Mouse (Mus musculus) CH12.LX (cell line): ENCODE results near the gene Macrod2. TPM values are rescaled to one million over a fixed set of nuclear protein-coding genes. Genes with fewer than 3 reads are reported as not detected.

Experiments
- DNase-seq: peaks from one replicate; pipeline ENCODE4 v3.0.0-alpha.2; 2013; ENCODE audit errors: extremely low read depth
- H3K27ac ChIP-seq: 2 replicates; pipeline ENCODE4 v1.5.1; 2012; ENCODE audit warnings: low read depth, mild to moderate bottlenecking, control low read depth, moderate library complexity; ENCODE audit not compliant: insufficient read depth
- H3K27me3 ChIP-seq: replicated peaks from 2 replicates; pipeline ENCODE3; 2012; ENCODE audit warnings: inconsistent platforms
- H3K36me3 ChIP-seq, 2 experiments: replicated peaks in 1 of 2; 2 replicates each; pipeline versions ENCODE3 to v1.6.1; 2012; ENCODE audit warnings: inconsistent platforms in 1 of 2, low read length in 1 of 2, mild to moderate bottlenecking in 1 of 2, mixed read lengths in 1 of 2, moderate library complexity in 1 of 2; ENCODE audit not compliant: control insufficient read depth in 1 of 2, insufficient read depth in 1 of 2
- H3K4me1 ChIP-seq, 2 experiments: 2 replicates each; pipeline ENCODE4 v1.6.1; 2012; ENCODE audit warnings: inconsistent platforms in 1 of 2, moderate library complexity in 1 of 2; ENCODE audit not compliant: insufficient read depth in 2 of 2, control insufficient read depth in 1 of 2
- H3K4me2 ChIP-seq: 2 replicates; pipeline ENCODE4 v1.6.1; 2012; ENCODE audit warnings: low read depth, mild to moderate bottlenecking, control low read depth; ENCODE audit not compliant: poor library complexity, insufficient read depth, severe bottlenecking
- H3K4me3 ChIP-seq, 3 experiments: fragments of 150-350 bp in 1 of 3; sonication (generic) in 1 of 3; replicated peaks in 1 of 3; 2 replicates each; pipeline versions ENCODE3 to v1.5.1; 2011 to 2012; ENCODE audit warnings: low read depth in 2 of 3, low read length in 2 of 3, mild to moderate bottlenecking in 2 of 3, moderate library complexity in 2 of 3, control low read depth in 1 of 3, improper control_type of control experiment in 1 of 3, inconsistent platforms in 1 of 3, mixed read lengths in 1 of 3; ENCODE audit not compliant: poor library complexity in 1 of 3
- H3K79me2 ChIP-seq: replicated peaks from 2 replicates; pipeline ENCODE4 v1.6.1; 2012; ENCODE audit warnings: mild to moderate bottlenecking, moderate library complexity; ENCODE audit not compliant: control insufficient read depth, poor library complexity, insufficient read depth, severe bottlenecking; ENCODE audit errors: extremely low read depth
- H3K9ac ChIP-seq: 2 replicates; pipeline ENCODE4 v1.6.1; 2012; ENCODE audit warnings: low read depth, mild to moderate bottlenecking, control low read depth, moderate library complexity; ENCODE audit not compliant: insufficient read depth
- H3K9me3 ChIP-seq: replicated peaks from 2 replicates; pipeline ENCODE3; 2012; ENCODE audit warnings: low read length, inconsistent platforms, mixed read lengths
- BHLHE40 ChIP-seq: IDR thresholded peaks from 2 replicates; pipeline ENCODE4 v1.6.1; 2011; ENCODE audit warnings: mild to moderate bottlenecking, low read depth, low read length, improper control_type of control experiment
- CHD1 ChIP-seq: IDR thresholded peaks from 2 replicates; pipeline ENCODE4 v1.6.1; 2012; ENCODE audit warnings: low read depth, low read length, improper control_type of control experiment, inconsistent platforms
- CHD2 ChIP-seq: IDR thresholded peaks from 2 replicates; pipeline ENCODE4 v1.6.1; 2011; ENCODE audit warnings: low read length, improper control_type of control experiment
- CTCF ChIP-seq, 2 experiments: IDR thresholded peaks in 1 of 2; conservative IDR thresholded peaks in 1 of 2; 2 replicates each; pipeline ENCODE4 v1.5.1; 2011 to 2012; ENCODE audit warnings: low read depth in 2 of 2, low read length in 2 of 2, improper control_type of control experiment in 1 of 2, inconsistent platforms in 1 of 2, mild to moderate bottlenecking in 1 of 2, moderate library complexity in 1 of 2
- ETS1 ChIP-seq: conservative IDR thresholded peaks from 2 replicates; pipeline ENCODE4 v1.6.1; 2012; ENCODE audit warnings: low read depth, mild to moderate bottlenecking, inconsistent platforms, low read length, improper control_type of control experiment, moderate library complexity
- GABPA ChIP-seq: IDR thresholded peaks from 2 replicates; pipeline ENCODE4 v1.6.1; 2012; ENCODE audit warnings: low read depth, low read length, improper control_type of control experiment, inconsistent platforms; ENCODE audit not compliant: insufficient replicate concordance
- IRF4 ChIP-seq: IDR thresholded peaks from 2 replicates; pipeline ENCODE4 v1.6.1; 2014; ENCODE audit warnings: low read depth, mild to moderate bottlenecking, inconsistent platforms, low read length, improper control_type of control experiment
- JUND ChIP-seq: conservative IDR thresholded peaks from 2 replicates; pipeline ENCODE4 v1.6.1; 2011; ENCODE audit warnings: low read depth, low read length, improper control_type of control experiment
- MAFK ChIP-seq: IDR thresholded peaks from 2 replicates; pipeline ENCODE4 v1.6.1; 2011; ENCODE audit warnings: low read length, improper control_type of control experiment; ENCODE audit not compliant: insufficient replicate concordance
- MAX ChIP-seq: IDR thresholded peaks from 2 replicates; pipeline ENCODE4 v1.6.1; 2011; ENCODE audit warnings: low read length, improper control_type of control experiment
- MAZ ChIP-seq: IDR thresholded peaks from 2 replicates; pipeline ENCODE4 v1.6.1; 2012; ENCODE audit warnings: low read depth, mild to moderate bottlenecking, inconsistent platforms, low read length, improper control_type of control experiment, moderate library complexity
- MXI1 ChIP-seq: IDR thresholded peaks from 2 replicates; pipeline ENCODE4 v1.6.1; 2011; ENCODE audit warnings: mild to moderate bottlenecking, low read depth, low read length, improper control_type of control experiment
- MYC ChIP-seq: IDR thresholded peaks from 2 replicates; pipeline ENCODE4 v1.6.1; 2011; ENCODE audit warnings: low read depth, mild to moderate bottlenecking, improper control_type of control experiment, low read length
- NELFE ChIP-seq: IDR thresholded peaks from 2 replicates; pipeline ENCODE4 v1.6.1; 2011; ENCODE audit warnings: low read depth, low read length, improper control_type of control experiment
- NRF1 ChIP-seq: IDR thresholded peaks from 2 replicates; pipeline ENCODE4 v1.6.1; 2014; ENCODE audit warnings: low read depth, mild to moderate bottlenecking, inconsistent platforms, low read length, improper control_type of control experiment, moderate library complexity
- PAX5 ChIP-seq: IDR thresholded peaks from 2 replicates; pipeline ENCODE4 v1.6.1; 2012; ENCODE audit warnings: low read length, inconsistent platforms, mixed read lengths
- POLR2AphosphoS2 ChIP-seq: IDR thresholded peaks from 2 replicates; pipeline ENCODE4 v1.6.1; 2011; ENCODE audit warnings: low read depth, low read length, improper control_type of control experiment
- RCOR1 ChIP-seq: conservative IDR thresholded peaks from 2 replicates; pipeline ENCODE4 v1.6.1; 2012; ENCODE audit warnings: low read depth, mild to moderate bottlenecking, inconsistent platforms, low read length, improper control_type of control experiment
- TCF12 ChIP-seq: IDR thresholded peaks from 2 replicates; pipeline ENCODE4 v1.6.1; 2014; ENCODE audit warnings: low read depth, mild to moderate bottlenecking, inconsistent platforms, low read length, improper control_type of control experiment
- USF1 ChIP-seq: IDR thresholded peaks from 2 replicates; pipeline ENCODE4 v1.6.1; 2014; ENCODE audit warnings: low read depth, mild to moderate bottlenecking, inconsistent platforms, low read length, improper control_type of control experiment
- ZC3H11A ChIP-seq: IDR thresholded peaks from 2 replicates; pipeline ENCODE4 v1.6.1; 2012; ENCODE audit warnings: low read depth, mild to moderate bottlenecking, inconsistent platforms, low read length, improper control_type of control experiment
- ZMIZ1 ChIP-seq: IDR thresholded peaks from 2 replicates; pipeline ENCODE4 v1.6.1; 2012; ENCODE audit warnings: low read depth, mild to moderate bottlenecking, inconsistent platforms, low read length, improper control_type of control experiment
- ZNF384 ChIP-seq: IDR thresholded peaks from 2 replicates; pipeline ENCODE4 v1.6.1; 2012; ENCODE audit warnings: low read depth, low read length, improper control_type of control experiment, inconsistent platforms
- dilution Hi-C: fragments of 300-500 bp; cut with MboI; formaldehyde crosslinking; loops from 2 replicates; pipeline ENCODE4 v1.14.3; 2020; ENCODE audit warnings: low sequenced_read_pairs; ENCODE audit not compliant: extremely low pct_unique_long_range_greater_than_20kb, extremely low pct_ligation_motif_present
- in situ Hi-C: fragments of 300-500 bp; cut with MboI; formaldehyde crosslinking; loops from 3 replicates; pipeline ENCODE4 v1.14.3; 2019; ENCODE audit warnings: low sequenced_read_pairs, low pct_ligation_motif_present, low pct_unique_long_range_greater_than_20kb, mixed read lengths
- polyA plus RNA-seq: library from polyadenylated mRNA; unstranded; fragments of >175 nt; gene quantifications from 2 replicates; pipeline ENCODE4 v1.2.1, GENCODE M21; 2012; ENCODE audit warnings: low read depth; ENCODE audit not compliant: insufficient read length
- total RNA-seq, 2 experiments: library from RNA; depleted of rRNA; stranded (reverse); fragments of 300-350 nt in 1 of 2; fragments of >200 nt in 1 of 2; gene quantifications; 2 replicates each; pipeline ENCODE4 v1.2.3; 2012 to 2014

The Macrod2 gene
- total and polyA plus RNA-seq, 3 experiments, result not detected

DNA sequence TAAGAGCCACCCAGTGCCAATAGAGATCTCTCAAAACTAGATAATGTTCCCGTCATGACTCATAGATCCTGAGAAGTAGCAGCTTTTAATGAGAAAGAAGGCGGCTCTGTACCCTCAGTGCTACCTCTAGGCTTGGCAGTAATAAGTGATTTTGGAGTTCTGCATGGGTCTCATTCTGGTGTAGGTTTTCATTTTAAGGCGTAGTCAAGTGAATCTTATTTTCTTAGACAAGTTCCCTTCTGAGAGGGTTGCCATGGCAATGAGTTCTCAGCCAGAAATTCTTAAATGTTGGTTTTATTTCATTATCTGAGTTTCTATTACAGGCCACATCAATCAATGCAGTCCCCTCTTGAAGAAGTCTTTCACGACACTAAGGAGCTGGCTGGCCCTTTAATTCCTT, 1127.0 kb downstream of the Macrod2 start:
- dilution Hi-C loops, result no loop called here
- no peak for DNase-seq
- H3K36me3 ChIP-seq, result no peaks in the 10 kb centered on the region
- H3K79me2 ChIP-seq, result no peaks in the 10 kb centered on the region
- H3K4me1 ChIP-seq, result no peaks in the 10 kb centered on the region
- in situ Hi-C loops, result no loop called here
- no peak overlapping the region for H3K27ac ChIP-seq
- no peak overlapping the region for H3K9ac ChIP-seq
- TF ChIP-seq MAX, result no peak
- no peak for TF ChIP-seq ETS1
- no peak for TF ChIP-seq JUND
- no peak for TF ChIP-seq ZNF384
- no peak for TF ChIP-seq ZC3H11A
- no peak for TF ChIP-seq IRF4
- TF ChIP-seq MAZ, result no peak
- TF ChIP-seq TCF12, result no peak
- no peak for TF ChIP-seq USF1
- no peak for TF ChIP-seq CHD2
- no peak for TF ChIP-seq MYC
- TF ChIP-seq POLR2AphosphoS2, result no peak
- TF ChIP-seq CTCF (conservative IDR thresholded peaks at IDR 0.05 in 1 of 2, IDR thresholded peaks at IDR 0.05 in 1 of 2; ENCODE audit: low read depth in 2 of 2, low read length in 2 of 2), result no peak
- TF ChIP-seq GABPA, result no peak
- TF ChIP-seq RCOR1, result no peak
- TF ChIP-seq NELFE, result no peak
- TF ChIP-seq NRF1, result no peak
- no peak for TF ChIP-seq MXI1
- TF ChIP-seq MAFK, result no peak
- no peak for TF ChIP-seq BHLHE40
- TF ChIP-seq, all 38 proteins: peak for 0
- peaks cover 11% of the 10 kb centered on the region for H3K9me3 ChIP-seq
- H3K4me3 ChIP-seq, result no peak overlapping the region
- H3K27me3 ChIP-seq, result no peaks in the 10 kb centered on the region
- H3K4me2 ChIP-seq, result no peak overlapping the region

DNA sequence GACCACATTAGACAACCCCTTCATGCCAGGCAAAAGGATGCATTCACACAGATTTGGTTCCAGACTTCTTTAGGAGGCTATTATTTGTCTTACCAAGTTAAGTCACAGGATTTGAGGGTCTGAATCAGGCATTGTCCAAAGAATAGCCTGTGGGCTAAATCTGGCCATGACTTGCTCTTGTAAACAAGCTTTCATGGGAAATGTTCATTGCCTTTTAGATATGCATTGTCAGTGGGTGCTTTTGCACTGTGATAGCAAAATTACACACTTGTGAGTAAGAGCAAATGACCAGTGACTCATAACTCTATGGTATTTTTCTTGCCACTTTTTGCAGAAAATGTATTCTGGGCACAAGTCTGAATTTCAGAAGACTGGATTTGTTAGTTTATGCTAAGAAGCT, 1150.8 kb downstream of the Macrod2 start:
- DNase-seq, result no peak

More for the DNA sequence above, 1150.8 kb downstream of the Macrod2 start:
- in situ Hi-C loops, result no loop called here
- no peak overlapping the region for H3K27ac ChIP-seq
- TF ChIP-seq CHD1 (no peak), MXI1 (no peak), PAX5 (no peak), ZNF384 (no peak), ZMIZ1 (no peak)
- H3K9ac ChIP-seq, result no peak overlapping the region
- dilution Hi-C loops, result no loop called here
- no peak overlapping the region for H3K4me3 ChIP-seq
- H3K4me2 ChIP-seq, result no peak overlapping the region
- H3K36me3 ChIP-seq, result no peaks in the 10 kb centered on the region
- H3K9me3 ChIP-seq, result peaks cover 29% of the 10 kb centered on the region
- no peaks in the 10 kb centered on the region for H3K27me3 ChIP-seq
- no peaks in the 10 kb centered on the region for H3K79me2 ChIP-seq
- no peaks in the 10 kb centered on the region for H3K4me1 ChIP-seq
